Mouse (Mus musculus) kidney, embryonic 16.5 days (tissue): Measurements from ENCODE around the gene Map3k19. TPM values are rescaled to one million over a fixed set of nuclear protein-coding genes. Genes with fewer than 3 reads are reported as not detected.

Experiments
- polyA plus RNA-seq: library from polyadenylated mRNA; unstranded; fragments of >200 nt; fragmentation: Nextera tagmentation; extraction: Ambion mirVana; gene quantifications from 2 replicates; pipeline ENCODE4 v1.2.1, GENCODE M21; 2015

The Map3k19 gene
- polyA plus RNA-seq, 1 experiment from 2014 or later: 0.09 TPM

Other genes with a start within 250 kb of the Map3k19 start
- 0.99 and 1.7 TPM in 2 replicates for gene Tmem163, start 175.5 kb downstream of the Map3k19 start, polyA plus RNA-seq
- gene Acmsd, start 125.6 kb downstream of the Map3k19 start, polyA plus RNA-seq: 2.0 and 3.2 TPM in 2 replicates
- 76.9 and 88.9 TPM in 2 replicates for gene Ccnt2, start 80.9 kb downstream of the Map3k19 start, polyA plus RNA-seq
- gene Rab3gap1, start 13.7 kb upstream of the Map3k19 start, polyA plus RNA-seq: 25.1 and 25.4 TPM in 2 replicates
- gene Zranb3, start 248.0 kb upstream of the Map3k19 start, polyA plus RNA-seq: 10.4 and 13.4 TPM in 2 replicates
- 47.1 and 65.1 TPM in 2 replicates for gene R3hdm1, start 248.3 kb upstream of the Map3k19 start, polyA plus RNA-seq